Mouse (Mus musculus) midbrain, embryonic 16.5 days (tissue): Measurements from ENCODE around the gene Spindoc. TPM values are rescaled to one million over a fixed set of nuclear protein-coding genes. Genes with fewer than 3 reads are reported as not detected.
A peak's percentile ranks its signal among the peaks of the same experiment; 100 is the strongest.
"Not testable (repeated sequence)": the region's sequence is repeated elsewhere in the genome, so short reads cannot be mapped to it uniquely, and the experiment has no call there.

Source experiments
- ATAC-seq: fragments of 200-750 bp; cut with Nextera tagmentation; 2 replicates; pipeline ENCODE4 v1.8.0; 2017; ENCODE audit warnings: moderate TSS enrichment
- H3K27ac ChIP-seq: fragments of 300-500 bp; sonication (generic); 2 replicates; pipeline ENCODE4 v1.5.1; 2014; ENCODE audit warnings: mild to moderate bottlenecking, low read length, mixed read lengths
- H3K27me3 ChIP-seq: fragments of 300-500 bp; sonication (generic); 2 replicates; pipeline ENCODE4 v1.6.1; 2014; ENCODE audit warnings: low read depth, low read length, mixed read lengths; ENCODE audit not compliant: control insufficient read depth, insufficient read depth
- H3K36me3 ChIP-seq: fragments of 300-500 bp; sonication (generic); 2 replicates; pipeline ENCODE4 v1.6.1; 2014; ENCODE audit warnings: mild to moderate bottlenecking, low read length, moderate library complexity, mixed read lengths; ENCODE audit not compliant: control insufficient read depth, insufficient read depth
- H3K4me1 ChIP-seq: fragments of 300-500 bp; sonication (generic); 2 replicates; pipeline ENCODE4 v1.6.1; 2014; ENCODE audit warnings: mild to moderate bottlenecking, low read length, mixed read lengths; ENCODE audit not compliant: control insufficient read depth, insufficient read depth
- H3K4me2 ChIP-seq: fragments of 300-500 bp; sonication (generic); 2 replicates; pipeline ENCODE4 v1.6.1; 2014; ENCODE audit warnings: mild to moderate bottlenecking, low read length, mixed read lengths
- H3K4me3 ChIP-seq: fragments of 300-500 bp; sonication (generic); 2 replicates; pipeline ENCODE4 v1.5.1; 2014; ENCODE audit warnings: low read depth, mild to moderate bottlenecking, low read length, moderate library complexity, mixed read lengths
- H3K9ac ChIP-seq: fragments of 300-500 bp; sonication (generic); 2 replicates; pipeline ENCODE4 v1.6.1; 2014; ENCODE audit warnings: low read depth, low read length, mixed read lengths
- H3K9me3 ChIP-seq: fragments of 300-500 bp; sonication (generic); replicated peaks from 2 replicates; pipeline ENCODE4 v1.6.1; 2014; ENCODE audit warnings: mild to moderate bottlenecking, low read length, mixed read lengths; ENCODE audit not compliant: control insufficient read depth, poor library complexity, severe bottlenecking
- WGBS: fragments of 180-500 bp; shearing (Covaris S2); extraction: QIAGEN DNeasy Blood & Tissue Kit; methylation state at CpG from one replicate; pipeline ENCODE4 v1.1.7; 2014; 5-methylcytosine and 5-hydroxymethylcytosine counted together
- polyA plus RNA-seq: library from polyadenylated mRNA; unstranded; fragments of >200 nt; fragmentation: Nextera tagmentation; extraction: Ambion mirVana; gene quantifications from 2 replicates; pipeline ENCODE4 v1.2.1, GENCODE M21; 2015

Spindoc gene
- polyA plus RNA-seq, 1 experiment from 2014 or later: 32.3 TPM

- H3K4me2 ChIP-seq: no peak overlapping the region
- no peak overlapping the region for H3K9ac ChIP-seq
- H3K9me3 ChIP-seq: no peaks in the 10 kb centered on the region
- H3K27ac ChIP-seq: no peak overlapping the region
- H3K4me3 ChIP-seq: no peak overlapping the region
- H3K27me3 ChIP-seq: no peaks in the 10 kb centered on the region
- no peaks in the 10 kb centered on the region for H3K4me1 ChIP-seq
- ATAC-seq: no peak
- no peaks in the 10 kb centered on the region for H3K36me3 ChIP-seq
- WGBS: 79% methylated on average over 9 of the region's 9 CpGs
These were observed 21.9 kb upstream of the Spindoc start for GRCm38 (mm10) chr19:7404623-7405229.

- Histone ChIP-seq H3K27ac (no peak overlapping the region), H3K27me3 (no peaks in the 10 kb centered on the region), H3K9me3 (0 out of 2 replicates have a peak, but pooled peaks cover 3% of the 10 kb centered on the region), H3K4me2 (no peak overlapping the region), H3K36me3 (no peaks in the 10 kb centered on the region), H3K9ac (no peak overlapping the region), H3K4me3 (no peak overlapping the region), H3K4me1 (no peaks in the 10 kb centered on the region)
- no peak for ATAC-seq
- 85% methylated on average over 11 of the region's 11 CpGs for WGBS
These were observed 17.8 kb upstream of the Spindoc start for GRCm38 (mm10) chr19:7400635-7401034.

- not testable (repeated sequence) for H3K27ac ChIP-seq, ATAC-seq, H3K27me3 ChIP-seq, H3K4me1 ChIP-seq, H3K4me2 ChIP-seq, H3K9ac ChIP-seq, H3K36me3 ChIP-seq, H3K9me3 ChIP-seq, H3K4me3 ChIP-seq
- WGBS: 41% methylated on average over 24 of the region's 24 CpGs
These were observed 16.1 kb upstream of the Spindoc start for GRCm38 (mm10) chr19:7398898-7399297.

DNA sequence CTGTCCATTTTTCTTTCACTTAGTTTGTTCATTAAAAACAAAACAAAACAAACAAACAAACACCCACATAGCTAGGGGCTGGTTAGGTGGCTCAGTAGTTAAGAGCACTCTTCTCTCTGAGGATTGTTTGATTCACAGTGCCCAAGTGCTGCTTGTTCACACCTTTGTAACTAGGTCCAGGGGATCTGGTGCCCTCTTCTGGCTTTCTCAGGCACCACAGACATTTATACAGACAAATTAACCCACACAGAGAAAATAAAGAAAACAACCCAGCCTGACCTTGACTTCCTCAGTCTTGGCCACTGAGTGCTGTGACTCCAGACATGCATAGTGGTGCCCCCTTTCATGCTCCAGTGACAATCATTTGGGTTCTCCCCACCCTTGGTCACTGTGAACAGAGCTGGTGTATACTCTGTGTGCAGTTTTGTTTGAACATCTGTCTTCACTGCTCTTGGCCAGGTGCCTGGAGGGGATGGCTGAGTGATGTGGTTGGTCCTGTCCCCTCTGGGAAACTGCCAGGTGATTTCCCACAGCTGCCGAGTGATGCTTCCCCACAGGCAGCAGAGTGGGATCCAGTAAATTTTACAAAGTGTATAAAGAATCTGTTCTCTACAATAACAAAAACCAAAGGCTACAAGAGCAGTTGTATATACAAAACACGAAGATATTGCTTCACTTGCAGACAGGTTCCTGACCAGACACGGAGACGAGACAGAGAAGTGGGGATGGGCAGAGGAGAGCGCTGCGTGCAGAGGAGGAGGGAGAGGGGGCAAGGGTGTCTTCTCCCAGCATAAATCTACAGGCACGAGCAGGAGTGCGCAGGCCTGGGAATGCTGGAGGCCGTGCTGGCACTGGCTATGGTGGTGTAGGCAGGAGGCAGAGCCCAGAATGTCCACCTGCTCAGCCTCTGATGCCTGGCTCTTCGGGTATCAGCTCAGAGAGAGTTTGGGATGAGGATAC is 14.4 kb upstream of the Spindoc start:
- not testable (repeated sequence) for H3K9me3 ChIP-seq, ATAC-seq, H3K27ac ChIP-seq, H3K36me3 ChIP-seq, H3K9ac ChIP-seq, H3K4me1 ChIP-seq, H3K4me2 ChIP-seq, H3K4me3 ChIP-seq, H3K27me3 ChIP-seq
- WGBS: 73% methylated on average over 9 of the region's 10 CpGs

DNA sequence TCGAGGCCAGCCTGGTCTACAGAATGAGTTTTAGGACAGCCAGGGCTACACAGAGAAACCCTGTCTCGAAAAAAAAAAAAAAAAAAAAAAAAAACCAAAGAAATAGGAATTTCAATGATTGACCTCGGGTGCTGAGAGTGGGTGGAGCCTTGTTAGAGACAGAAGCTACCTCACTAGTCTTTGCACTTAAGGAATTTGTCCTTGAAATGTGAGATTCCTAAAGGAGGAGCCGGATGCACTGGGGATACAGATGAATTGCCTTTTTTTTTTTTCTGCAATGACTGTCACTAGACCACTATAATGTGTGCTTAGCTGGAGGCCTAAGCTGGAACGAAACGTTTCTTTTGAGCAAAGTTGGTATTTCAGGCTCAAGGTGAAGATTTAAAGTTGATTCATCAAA is 5.7 kb upstream of the Spindoc start:
- Histone ChIP-seq H3K4me2 (no peak overlapping the region), H3K27me3 (no peaks in the 10 kb centered on the region), H3K4me1 (peaks cover 8% of the 10 kb centered on the region), H3K36me3 (no peaks in the 10 kb centered on the region), H3K9ac (no peak overlapping the region), H3K27ac (no peak overlapping the region), H3K4me3 (no peak overlapping the region), H3K9me3 (no peaks in the 10 kb centered on the region)
- no peak for ATAC-seq
- WGBS: 87% methylated on average over 6 of the region's 6 CpGs

- Histone ChIP-seq H3K4me3 (no peak overlapping the region), H3K9me3 (no peaks in the 10 kb centered on the region), H3K4me1 (peaks cover 16% of the 10 kb centered on the region), H3K9ac (no peak overlapping the region), H3K27me3 (no peaks in the 10 kb centered on the region), H3K36me3 (no peaks in the 10 kb centered on the region), H3K4me2 (no peak overlapping the region), H3K27ac (no peak overlapping the region)
- ATAC-seq: no peak
- WGBS: 36% methylated on average over 2 of the region's 2 CpGs
These were observed 3.2 kb upstream of the Spindoc start for GRCm38 (mm10) chr19:7386042-7386441.

DNA sequence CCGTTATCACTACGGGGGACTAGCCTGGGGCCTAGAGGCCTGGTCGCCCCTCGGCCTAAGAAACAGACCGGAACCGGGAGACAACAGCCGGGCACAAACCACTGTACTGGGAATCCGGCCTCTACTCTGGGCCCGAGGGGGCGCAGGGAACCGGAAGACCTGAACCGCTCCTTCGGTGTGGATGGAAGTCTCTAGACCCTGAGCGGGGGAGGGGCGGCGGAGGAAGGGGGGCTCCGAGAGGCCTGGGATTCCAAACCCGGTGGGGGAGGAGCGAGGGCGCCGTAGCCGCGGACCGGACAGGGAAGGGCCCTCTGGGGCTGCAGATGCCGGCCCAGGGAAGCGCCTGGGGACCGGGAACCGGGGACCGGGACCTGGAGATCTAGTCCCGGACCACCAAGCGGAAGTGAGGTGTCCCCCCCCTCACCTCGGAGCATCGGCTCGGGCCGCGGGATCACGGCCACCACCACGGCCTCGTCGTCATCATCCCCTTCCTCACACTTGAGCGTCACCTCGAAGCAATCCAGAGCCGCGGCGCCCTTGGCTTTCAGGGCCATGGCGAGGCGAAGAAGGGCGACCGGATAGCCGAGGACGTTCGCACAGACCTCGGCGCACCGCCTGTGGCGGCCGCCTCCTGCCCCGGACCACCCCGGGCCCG is 419 bp downstream of the Spindoc start:
- H3K27me3 ChIP-seq: no peaks in the 10 kb centered on the region
- peak overlapping the region; percentile 86 for H3K4me2 ChIP-seq
- H3K4me1 ChIP-seq: peaks cover 34% of the 10 kb centered on the region
- WGBS: under 1% methylated on average over 51 of the region's 60 CpGs
- no peaks in the 10 kb centered on the region for H3K9me3 ChIP-seq
- ATAC-seq: peak; percentile 65
- H3K9ac ChIP-seq: peak overlapping the region; percentile 97
- no peaks in the 10 kb centered on the region for H3K36me3 ChIP-seq
- H3K4me3 ChIP-seq: peak overlapping the region; percentile 94
- peak overlapping the region; percentile 94 for H3K27ac ChIP-seq

DNA sequence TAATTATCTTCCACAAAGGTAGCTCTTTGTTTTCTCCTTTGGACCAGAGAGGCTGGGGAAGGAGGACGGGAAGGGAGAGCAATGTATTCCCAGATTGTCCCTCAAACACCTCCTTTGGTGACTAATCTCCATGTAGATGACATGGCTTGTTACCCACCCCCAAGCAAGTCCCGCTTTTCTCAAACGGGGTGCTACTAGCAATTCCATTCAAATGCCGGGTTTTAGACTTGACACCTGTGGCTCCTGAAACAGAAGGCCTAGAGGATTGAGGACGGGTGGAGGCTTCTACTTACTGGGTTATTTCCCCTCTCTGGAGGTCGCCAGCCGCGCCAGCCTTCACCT is 917 bp downstream of the Spindoc start:
- peak overlapping the region; percentile 86 for H3K4me2 ChIP-seq
- under 1% methylated on average over 8 of the region's 8 CpGs for whole genome bisulfite sequencing
- peak overlapping the region; percentile 94 for H3K27ac ChIP-seq
- no peaks in the 10 kb centered on the region for H3K27me3 ChIP-seq
- ATAC-seq: no peak
- no peaks in the 10 kb centered on the region for H3K36me3 ChIP-seq
- H3K9me3 ChIP-seq: no peaks in the 10 kb centered on the region
- peak overlapping the region; percentile 97 for H3K9ac ChIP-seq
- peak overlapping the region; percentile 94 for H3K4me3 ChIP-seq
- peaks cover 34% of the 10 kb centered on the region for H3K4me1 ChIP-seq

DNA sequence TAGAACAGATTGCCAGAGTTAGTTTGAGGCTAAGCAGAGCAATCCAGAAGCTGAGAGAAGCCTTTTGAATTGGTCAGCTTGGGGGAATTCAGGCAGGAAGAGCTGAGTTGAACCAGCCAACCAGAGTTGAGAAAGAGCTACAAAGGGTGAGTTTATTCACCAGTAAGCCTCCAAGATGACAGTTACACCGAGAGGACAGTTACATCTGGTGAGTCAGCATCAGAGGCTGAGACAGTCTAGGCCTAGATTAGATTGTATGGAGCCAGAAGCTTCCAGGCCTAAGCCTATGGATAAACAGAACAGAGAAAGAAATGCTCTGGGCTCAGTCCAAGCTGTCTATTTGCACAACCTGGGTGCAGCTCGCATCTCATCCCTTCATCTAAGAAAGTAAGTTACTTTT is 5.2 kb downstream of the Spindoc start:
- no peaks in the 10 kb centered on the region for H3K27me3 ChIP-seq
- H3K9me3 ChIP-seq: no peaks in the 10 kb centered on the region
- H3K4me2 ChIP-seq: no peak overlapping the region
- H3K36me3 ChIP-seq: peaks cover 13% of the 10 kb centered on the region
- H3K4me1 ChIP-seq: peaks cover 26% of the 10 kb centered on the region
- 89% methylated on average over 2 of the region's 2 CpGs for WGBS
- H3K27ac ChIP-seq: no peak overlapping the region
- ATAC-seq: no peak
- no peak overlapping the region for H3K9ac ChIP-seq
- H3K4me3 ChIP-seq: no peak overlapping the region
